Mouse (Mus musculus) adrenal gland (tissue): Measurements from ENCODE around the gene Pkp4.

Experiments
- intact Hi-C: fragments of 180-260 bp; cut with DNase I; formaldehyde crosslinking; loops from one replicate; pipeline ENCODE4 v1.15.1; 2025

Gene Pkp4

DNA sequence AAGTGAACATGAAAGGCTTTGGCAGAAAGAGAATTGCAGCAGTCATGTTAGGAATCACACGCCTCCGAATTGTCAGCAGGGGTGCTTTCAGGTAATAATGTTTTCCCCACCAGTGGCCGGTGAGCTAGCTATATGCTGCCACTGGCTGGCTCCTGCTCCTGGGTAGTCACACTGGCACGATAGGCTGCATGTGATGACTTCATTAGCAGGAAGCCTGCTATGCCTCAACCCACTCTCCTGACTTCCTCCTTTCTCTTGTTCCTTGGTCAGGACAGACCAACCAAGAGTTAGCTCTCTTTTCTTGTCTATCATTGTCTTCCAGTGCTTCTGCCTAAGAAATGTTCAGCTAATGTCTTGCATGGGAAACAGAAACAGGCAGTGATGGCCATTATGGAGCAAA, 171.9 kb downstream of the Pkp4 start:
- intact Hi-C loops: no loop called here

DNA sequence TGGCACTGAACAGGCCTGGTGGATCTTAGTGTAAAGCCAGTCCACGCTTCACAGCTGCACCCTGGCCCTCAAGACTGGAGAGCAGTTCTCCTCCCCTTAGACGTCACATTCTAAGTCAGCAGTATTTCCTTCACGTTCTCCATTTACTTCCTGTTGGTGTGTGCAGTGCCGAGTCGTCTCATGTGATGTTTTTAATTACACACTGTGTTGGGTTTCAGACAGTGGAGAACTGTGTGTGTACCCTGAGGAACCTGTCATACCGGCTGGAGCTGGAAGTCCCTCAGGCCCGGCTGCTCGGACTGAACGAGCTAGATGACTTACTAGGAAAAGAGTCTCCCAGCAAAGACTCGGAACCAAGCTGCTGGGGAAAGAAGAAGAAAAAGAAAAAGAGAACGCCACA, 177.9 kb downstream of the Pkp4 start:
- intact Hi-C loops: no loop called here

DNA sequence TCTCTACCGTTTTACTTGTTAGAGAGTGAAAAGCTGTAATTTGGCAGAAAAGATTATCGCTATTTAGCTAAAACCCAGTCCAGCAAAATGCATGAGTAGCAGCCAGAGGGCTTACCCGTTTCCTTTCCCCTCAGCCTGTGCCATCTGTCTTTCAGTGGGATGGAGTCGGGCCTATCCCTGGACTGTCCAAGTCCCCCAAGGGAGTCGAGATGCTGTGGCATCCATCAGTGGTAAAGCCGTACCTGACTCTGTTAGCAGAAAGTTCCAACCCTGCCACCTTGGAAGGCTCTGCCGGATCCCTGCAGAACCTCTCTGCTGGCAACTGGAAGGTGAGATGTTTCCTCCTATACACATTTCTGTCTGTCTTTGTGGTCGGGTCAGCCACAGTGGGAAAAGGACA, 178.3 kb downstream of the Pkp4 start:
- intact Hi-C loops: no loop called here

DNA sequence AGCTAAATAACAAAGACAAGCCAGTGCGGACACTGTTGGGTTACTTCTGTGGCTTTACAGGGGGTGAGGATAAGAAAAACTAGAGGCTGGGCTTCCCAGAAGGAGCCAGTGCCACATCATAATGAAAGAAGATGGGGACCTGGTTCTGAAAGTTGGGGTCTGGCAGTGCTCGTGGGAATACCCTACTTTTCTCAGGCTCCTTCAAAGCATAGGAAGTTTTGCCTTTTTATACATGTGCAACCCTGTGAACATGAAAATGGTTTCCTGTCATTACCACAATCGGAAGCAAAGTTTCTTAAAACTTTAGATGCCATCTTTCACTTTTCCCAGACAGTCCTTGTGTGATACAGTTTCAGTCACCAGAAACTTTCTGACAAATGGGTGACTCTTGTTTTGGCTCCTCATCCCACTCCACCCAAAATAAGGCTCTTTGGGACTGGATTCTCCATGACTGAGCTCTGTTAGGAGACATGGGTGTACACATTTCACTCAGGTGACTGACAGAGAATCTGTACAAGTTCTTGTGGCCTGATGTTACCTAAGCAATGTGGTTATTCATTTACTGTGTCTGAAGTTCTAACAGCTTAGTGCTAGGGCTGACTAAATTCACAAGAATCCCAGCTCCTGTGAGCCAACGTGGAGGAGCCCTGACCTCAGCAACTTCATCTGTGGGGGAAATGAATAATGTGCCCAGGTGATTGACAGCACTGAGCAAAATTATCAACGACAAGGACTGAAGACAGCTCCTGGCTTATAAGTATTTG, 179.3 kb downstream of the Pkp4 start:
- intact Hi-C loops: no loop called here

DNA sequence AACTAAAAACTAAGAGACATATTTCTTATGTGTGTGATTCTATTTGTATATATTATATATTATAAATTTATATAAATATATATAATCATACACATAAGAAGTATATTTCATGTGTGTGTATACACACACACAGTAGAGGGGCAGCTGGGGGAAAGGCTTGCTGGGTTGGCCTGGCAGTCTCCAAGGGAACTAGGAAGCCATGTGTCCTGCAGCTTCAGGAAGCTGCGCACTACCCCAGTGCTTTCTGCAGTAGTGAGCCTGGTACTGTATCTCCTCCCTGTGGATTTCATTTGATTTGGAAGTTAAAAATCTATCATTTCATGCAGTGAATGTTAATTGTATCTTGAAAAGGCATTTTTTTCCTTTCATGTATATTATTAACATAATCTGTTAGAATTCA, 180.2 kb downstream of the Pkp4 start:
- intact Hi-C loops: no loop called here

DNA sequence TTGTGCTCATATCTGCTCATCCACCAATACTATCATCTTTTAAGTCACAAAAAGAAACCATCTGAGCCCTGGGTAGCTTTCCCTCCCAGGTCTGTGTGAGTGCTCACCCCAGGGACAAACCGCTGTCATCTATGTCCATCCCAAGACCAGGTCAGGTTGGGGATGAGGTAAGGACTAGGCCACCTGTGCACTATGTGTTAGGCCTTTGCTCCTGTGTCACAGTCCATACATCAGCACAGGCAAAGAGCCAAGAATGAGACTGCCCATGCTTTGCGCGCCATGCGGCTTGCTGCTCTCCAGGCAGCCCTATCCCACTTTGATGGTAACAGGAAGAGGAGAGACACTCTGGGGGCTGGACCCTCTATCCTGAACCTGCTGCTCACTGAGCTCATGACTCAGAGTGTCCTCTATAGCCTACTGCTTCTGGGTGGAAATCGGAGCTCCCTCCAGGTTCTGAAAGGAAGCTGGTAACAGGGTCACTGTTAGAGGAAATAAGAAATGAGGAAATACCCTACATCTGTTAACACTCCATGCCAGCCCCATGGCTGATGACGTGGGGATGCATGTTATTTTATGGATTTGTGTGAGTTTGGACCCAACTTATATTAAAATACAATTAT, 182.1 kb downstream of the Pkp4 start:
- intact Hi-C loops: no loop called here

DNA sequence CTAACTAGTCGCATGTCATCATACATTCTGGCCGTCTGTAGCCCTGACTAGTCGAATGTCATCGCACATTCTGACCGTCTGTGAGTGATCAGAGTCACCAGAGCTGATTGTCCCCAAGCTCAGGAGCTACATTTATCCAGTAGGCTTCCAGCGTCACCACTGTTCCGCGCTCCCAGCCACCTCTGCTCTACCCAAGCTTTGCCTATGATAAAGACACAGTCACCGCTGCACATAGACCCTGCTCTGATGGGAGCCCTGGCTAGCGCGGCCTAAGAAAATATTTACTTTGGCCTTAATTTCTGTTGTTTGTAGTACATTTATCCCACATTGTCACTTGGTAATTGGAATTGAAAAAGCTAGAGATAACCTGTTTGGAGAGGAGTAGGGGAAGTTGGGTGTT, 183.2 kb downstream of the Pkp4 start:
- intact Hi-C loops: no loop called here

DNA sequence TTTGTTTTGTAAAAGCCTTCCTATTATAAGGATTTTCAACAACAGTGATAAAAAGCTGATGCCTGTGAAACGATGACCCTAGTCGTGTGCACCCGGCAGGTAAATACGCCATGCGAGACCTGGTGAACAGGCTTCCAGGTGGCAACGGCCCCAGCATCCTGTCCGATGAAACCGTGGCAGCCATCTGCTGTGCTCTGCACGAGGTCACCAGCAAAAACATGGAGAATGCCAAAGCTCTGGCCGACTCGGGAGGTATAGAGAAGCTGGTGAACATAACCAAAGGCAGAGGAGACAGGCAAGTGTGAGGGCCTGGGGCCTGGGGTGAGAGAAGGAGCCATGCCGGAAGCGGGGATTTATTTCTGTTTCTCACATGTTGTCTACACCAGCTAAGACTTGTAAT, 184.0 kb downstream of the Pkp4 start:
- intact Hi-C loops: no loop called here

DNA sequence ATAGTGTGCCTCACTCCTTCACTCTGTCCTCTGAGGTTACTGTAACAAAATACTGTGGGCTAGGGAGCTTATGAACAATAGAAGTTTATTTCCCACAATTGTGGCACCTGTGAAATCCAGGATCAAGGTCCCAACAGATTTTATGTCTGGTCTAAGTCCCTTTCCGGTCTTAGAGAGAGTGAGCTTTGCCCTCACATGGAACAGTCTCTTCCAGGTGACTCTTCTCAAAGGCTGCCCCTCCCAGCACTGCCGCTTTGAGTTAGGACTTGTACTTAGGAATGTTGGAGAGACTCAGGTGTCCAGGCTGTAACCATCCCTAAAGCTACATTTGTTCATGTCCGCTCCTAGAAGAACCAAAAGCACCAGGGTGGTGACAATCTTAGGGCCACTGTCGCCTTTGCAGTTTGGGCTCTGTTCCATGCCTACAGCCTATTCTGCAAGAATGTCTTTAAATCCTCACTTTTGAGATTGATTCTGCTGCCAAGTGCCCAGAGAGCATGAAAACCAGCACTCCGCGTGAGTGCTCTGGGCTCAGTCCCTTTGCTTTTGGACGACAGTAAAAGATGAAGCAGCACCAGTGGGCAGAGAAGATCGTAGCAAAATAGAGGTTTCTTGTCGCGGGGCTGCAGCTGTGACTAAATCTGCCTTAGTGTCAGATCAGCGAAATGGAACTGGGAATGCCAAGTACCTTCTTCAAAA, 184.6 kb downstream of the Pkp4 start:
- intact Hi-C loops: no loop called here

DNA sequence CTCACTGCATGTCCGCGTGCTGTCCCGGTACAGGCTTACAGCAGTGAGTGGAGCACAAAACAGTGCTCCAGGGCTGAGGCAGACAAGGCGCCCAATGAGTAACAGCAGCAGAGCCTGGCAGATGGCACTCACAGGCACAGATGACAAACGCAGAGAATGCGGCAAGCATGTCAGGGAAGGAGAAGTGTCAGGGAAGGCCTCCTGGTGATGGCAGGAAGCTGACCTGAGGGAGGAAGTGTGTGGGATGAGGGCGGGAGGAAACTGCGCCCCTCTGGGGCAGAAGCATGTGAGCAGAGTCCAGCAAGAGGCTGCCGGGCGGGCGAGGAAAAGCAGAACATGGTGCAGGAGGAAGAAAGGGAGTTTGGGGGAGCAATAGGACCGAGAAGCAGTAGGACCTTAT, 185.8 kb downstream of the Pkp4 start:
- intact Hi-C loops: no loop called here

DNA sequence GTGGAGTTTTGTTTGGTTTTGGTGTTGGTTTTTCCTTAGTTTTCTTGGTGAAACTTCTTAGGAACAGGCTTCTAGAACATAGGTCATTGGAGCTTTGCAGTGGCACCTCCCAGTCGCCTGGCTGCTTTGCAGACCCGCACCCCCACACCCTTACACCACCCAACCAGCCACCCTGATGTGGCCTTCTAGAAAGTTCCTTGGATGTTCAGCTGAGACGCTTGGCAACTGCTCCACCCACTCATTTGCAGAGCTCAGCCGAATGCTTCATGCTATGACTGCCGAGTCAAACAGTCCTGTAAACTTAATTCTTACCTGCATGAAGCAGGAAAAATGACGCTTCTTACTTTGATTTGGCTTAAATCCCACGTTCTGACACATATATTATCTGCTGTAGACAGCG, 187.9 kb downstream of the Pkp4 start:
- intact Hi-C loops: no loop called here

DNA sequence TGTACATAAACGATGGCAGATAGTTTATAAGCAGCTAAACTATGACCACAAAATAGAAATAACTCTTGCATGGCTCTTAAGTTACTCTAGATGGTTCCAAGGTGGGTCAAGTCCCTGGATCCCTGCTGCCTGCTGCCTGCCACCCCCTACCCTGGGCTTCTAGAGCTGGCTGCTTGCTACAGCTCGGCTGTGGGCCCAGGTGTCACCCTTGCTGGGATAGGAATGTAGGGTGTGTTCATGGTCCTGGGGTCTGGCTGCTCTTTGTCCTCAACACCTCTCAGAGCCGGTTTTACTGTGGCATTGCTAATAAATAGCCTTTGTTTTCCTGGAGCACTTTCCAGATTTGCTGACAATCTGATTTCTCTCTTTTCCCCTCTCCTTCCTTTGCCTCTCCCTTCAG, 189.4 kb downstream of the Pkp4 start:
- intact Hi-C loops: no loop called here

DNA sequence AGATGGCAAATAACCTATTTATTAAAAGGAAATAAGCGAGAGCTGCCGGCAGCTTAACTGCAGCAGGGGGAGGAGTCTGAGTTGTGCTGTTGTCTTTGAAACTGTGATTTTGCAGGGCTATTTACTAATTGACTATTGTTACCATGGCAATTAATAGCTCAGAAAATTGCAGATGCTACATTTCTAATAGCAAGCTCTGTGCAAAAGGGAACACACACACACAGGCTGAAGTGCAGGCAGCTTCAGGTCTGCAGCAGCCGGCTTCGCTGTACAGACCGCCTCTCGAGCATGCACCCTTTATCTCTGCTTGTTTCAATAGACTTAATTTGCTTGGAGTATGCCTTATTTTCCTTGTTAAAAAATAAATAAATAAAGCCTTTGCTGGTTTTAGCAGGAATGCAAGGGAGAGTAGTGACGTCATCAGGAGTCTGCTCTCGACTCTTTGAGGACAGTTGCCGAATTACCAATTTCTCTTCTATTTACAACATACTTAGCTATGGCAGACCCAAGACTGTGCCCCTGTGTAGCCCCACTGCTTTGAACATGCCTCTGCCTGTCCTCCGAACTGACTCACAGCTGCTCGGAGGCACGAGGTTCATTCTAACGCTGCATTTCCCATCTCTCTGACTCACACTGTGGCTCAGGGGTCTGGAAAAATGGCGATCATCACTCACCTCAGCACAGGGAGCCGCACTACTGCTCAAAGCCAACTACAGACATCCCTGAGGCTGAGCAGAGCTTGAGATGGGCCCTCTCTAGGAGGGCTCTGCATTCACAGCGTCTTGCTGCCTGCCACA, 190.9 kb downstream of the Pkp4 start:
- intact Hi-C loops: no loop called here

DNA sequence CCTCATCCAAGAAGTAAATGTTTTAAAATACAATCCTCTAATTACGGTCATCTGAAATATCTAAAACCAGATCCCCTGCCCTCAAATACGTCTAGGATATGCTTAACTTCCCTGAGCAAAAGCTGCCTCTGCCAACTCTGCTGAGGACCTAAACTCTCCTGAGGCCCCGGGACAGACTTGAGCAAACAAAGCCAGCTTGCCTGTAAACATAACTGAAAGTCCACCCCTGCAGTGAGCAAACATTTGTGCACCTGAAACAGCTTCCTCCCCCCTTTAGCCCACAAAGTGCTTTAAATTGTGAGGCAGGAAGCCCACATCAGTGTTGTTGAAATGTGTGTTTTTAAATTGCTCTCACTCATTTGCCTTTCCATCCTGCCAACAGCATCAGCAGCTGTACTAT, 193.2 kb downstream of the Pkp4 start:
- intact Hi-C loops: no loop called here

DNA sequence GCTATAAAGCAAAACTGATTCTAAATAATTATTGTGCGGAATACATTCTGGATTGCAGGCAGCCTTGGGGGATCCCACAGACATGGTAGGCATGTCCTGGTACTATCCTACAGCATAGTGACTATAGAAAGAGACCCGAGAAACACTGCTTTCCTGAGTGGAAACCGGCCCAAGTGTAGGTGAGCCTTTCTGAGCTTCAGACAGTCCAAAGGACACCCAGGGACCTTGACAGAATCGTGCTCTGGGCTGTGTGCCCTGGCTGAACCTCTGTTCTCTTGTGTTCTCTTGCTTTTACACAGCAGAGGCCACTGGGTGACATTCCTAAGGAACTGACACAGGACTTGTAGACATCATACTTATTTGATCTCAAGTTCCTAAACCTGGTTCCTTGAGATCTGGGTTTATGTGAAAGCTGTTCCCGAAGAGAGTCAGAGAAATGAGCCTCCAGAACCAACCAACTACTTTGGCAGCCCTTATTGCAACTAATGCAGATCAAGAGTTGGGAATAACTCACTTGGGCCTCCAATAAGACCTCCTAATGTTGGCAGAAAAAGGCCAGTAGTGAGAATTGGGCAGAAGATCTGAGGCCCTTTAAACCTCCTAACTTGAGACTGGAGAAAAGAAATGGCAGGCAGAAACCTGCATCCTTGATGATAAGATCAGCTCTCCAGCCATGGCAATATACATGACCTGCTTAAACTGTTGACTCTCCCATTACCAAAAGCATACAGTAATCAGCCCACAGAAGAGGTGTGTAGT, 195.1 kb downstream of the Pkp4 start:
- intact Hi-C loops: no loop called here

DNA sequence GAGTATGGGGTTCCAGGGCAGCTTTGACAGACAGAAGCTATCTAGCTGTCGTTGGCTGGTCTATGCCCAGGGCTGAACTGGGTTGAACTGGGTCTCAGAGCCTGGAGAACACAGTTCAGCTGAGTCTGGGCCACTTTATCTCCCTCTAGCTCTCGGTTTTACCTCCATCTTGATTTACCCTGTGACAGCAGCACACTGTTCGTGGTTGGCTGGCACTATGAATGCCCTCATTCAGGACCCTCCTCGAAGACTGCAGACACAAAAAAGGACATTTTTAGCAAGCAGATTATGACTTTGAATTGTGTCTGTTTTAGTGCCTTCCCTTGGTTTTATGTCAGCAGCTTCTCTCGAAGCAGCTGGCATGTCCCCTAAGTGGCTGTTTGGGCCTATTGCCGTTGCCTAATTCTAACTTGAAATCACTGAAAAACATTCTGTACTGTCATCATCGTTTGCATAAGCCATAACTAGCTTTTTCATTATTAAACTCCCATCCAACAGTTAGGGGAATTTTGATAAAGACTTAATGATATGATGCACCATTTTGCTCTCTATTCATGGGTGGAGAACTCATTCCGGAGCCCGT, 199.2 kb downstream of the Pkp4 start:
- intact Hi-C loops: no loop called here

DNA sequence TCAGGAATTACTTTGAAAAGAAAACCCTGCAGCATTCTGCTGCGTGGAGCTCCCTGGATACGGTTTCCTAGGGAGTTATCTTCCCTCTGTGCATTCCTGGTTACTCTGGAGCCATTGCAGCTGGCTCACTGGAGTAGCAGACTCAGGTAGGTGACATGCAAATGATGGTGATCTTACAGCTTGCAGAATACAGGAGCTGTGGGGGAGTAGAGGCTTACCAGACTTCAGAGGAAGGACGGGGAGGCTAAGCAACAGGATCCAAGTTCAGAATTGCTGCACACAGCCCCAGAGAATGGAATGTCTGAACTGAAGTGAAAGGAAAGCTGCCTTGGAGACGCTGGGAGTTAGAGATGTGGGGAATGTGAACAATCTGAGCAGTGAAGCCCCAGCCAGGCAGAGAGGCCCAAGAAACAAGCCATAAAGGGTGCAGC, 200.7 kb downstream of the Pkp4 start:
- intact Hi-C loops: no loop called here

DNA sequence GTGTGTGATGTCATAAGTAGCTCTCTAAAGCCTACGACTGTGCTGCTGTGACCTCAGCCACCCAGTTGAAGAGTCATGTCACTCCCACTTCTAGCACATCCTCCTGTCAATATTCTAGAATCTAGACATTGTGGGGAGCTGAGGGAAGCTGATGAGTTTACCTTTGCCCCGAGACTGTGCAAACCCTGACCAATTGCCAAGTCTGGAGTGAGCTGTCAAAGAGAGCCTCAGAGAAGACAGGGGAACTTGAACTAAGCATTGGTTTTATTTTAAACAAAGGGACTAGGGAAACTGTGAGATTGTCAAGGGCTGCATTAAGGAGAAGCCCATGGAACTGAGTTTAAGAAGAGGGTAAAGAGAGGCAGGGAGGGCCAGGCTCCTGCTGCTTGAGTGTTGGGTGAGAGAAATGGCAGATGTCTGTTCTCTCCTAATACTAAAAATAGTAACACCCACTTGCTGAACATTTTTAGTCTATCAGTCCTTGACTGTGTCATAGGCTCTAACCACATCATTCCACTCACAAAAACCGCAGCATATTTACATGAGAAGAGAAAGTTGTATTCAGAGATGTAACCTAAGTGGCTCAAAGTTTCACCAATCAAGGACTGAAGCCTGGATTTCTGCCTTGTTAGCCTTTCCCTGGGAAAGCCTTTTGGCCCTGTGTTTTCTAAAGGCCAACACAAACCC, 203.6 kb downstream of the Pkp4 start:
- intact Hi-C loops: no loop called here

DNA sequence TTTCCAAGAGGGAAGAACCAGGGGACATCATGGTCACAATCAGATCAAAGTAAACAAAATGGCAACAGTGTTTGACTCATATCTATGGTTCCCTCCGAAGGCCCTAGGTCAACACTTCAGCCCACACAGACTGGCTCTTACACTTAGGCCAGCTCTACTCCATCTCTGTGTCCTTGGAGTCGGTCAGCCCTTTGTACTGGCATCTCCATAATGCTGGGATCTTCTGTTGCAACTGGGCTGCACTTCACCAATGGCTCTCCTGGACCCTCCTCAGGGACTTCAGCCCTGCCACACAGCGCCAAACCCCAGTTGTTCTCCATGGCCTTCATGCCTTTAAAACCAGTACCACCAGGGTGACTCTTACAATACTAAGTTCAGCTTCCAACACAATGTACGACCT, 206.5 kb downstream of the Pkp4 start:
- intact Hi-C loops: no loop called here

DNA sequence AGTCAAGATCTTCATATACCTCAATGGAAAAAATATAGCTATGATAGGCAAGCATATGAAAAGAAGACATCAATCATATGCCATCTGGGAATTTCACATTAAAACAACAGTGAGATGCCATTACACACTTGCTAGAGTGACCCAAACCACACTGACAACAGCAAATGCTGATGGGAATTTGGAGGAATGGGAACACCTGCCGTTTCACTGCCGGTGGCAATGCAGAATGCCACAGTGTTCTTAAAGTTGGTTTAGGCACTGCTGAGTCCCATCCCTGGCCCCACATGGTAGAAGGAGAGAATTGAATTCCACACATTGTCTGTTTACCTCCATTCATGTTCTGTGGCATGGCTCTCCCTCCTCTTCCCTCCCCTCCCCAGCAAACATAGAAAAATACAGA, 212.5 kb downstream of the Pkp4 start:
- intact Hi-C loops: no loop called here
